Comparison of ENCODE assay signal across 25 mouse cellular contexts in the genomic region with DNA sequence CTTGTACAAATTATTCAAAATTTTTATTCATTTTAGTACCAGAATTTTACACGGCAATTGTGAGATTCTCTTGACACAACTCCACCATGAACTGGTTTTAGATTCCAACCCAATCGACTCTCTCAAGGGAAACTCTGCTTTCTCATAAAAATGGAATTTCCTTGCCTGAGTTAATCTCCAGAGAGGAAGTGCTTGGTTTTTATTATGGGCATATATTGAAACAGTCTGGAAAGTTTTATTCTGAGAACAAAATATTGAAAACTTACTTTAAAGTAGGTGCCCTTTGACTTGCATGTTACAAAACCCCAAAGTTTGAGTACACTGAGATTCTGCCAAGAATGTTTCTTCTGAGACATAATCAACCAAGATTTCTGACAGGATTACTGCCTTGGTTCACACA.
"Had no signal": no experiment of that assay in that cellular context is flagged by ENCODE, and none has a peak within 500 bp of the region (broad histone marks: within the 10 kb centered on the region; RNA-seq: fewer than 3 reads in every experiment).

No protein-coding gene starts in this region.

- H3K4me3 ChIP-seq: heart, adult 2 months; heart, embryonic 13.5 days; heart, embryonic 15.5 days; hindbrain, embryonic 13.5 days; hindbrain, embryonic 15.5 days; limb, embryonic 12.5 days; liver, embryonic 13.5 days; liver, embryonic 15.5 days had no signal

- H3K27me3 ChIP-seq: heart, embryonic 13.5 days; heart, embryonic 15.5 days; hindbrain, embryonic 13.5 days; hindbrain, embryonic 15.5 days; limb, embryonic 12.5 days; liver, embryonic 13.5 days; liver, embryonic 15.5 days had no signal

- H3K4me2 ChIP-seq: heart, embryonic 11.5 days; heart, embryonic 13.5 days; heart, embryonic 15.5 days; hindbrain, embryonic 13.5 days; hindbrain, embryonic 15.5 days; limb, embryonic 12.5 days; liver, embryonic 11.5 days; liver, embryonic 13.5 days; liver, embryonic 15.5 days had no signal

- H3K4me1 ChIP-seq: heart, embryonic 13.5 days; heart, embryonic 15.5 days; hindbrain, embryonic 13.5 days; hindbrain, embryonic 15.5 days; liver, embryonic 13.5 days; liver, embryonic 15.5 days had no signal

- DNase-seq: gastrocnemius, postnatal 14 days; gastrocnemius, postnatal 36 days; heart, adult 11 months; heart, adult 2 months; heart, postnatal 14 days; heart, postnatal 36 days; kidney, adult 11 months; kidney, adult 2 months; kidney, postnatal 14 days; kidney, postnatal 36 days; layer of hippocampus, adult 9-11 months; layer of hippocampus, postnatal 36 days; left cerebral cortex, postnatal 4 days; liver; liver, embryonic 13.5 days had no signal

- H3K27ac ChIP-seq: heart, adult 2 months; heart, embryonic 13.5 days; heart, embryonic 15.5 days; hindbrain, embryonic 13.5 days; hindbrain, embryonic 15.5 days; hindbrain, postnatal 0 days; limb, embryonic 12.5 days; liver, embryonic 13.5 days; liver, embryonic 15.5 days had no signal

- H3K36me3 ChIP-seq: heart, embryonic 13.5 days; heart, embryonic 15.5 days; hindbrain, embryonic 13.5 days; hindbrain, embryonic 15.5 days; limb, embryonic 12.5 days; liver, embryonic 13.5 days; liver, embryonic 15.5 days had no signal

- H3K9ac ChIP-seq: heart, embryonic 13.5 days; heart, embryonic 15.5 days; hindbrain, embryonic 13.5 days; hindbrain, embryonic 15.5 days; limb, embryonic 12.5 days; liver, embryonic 13.5 days; liver, embryonic 15.5 days had no signal

- ATAC-seq: hindbrain, postnatal 0 days; intestine, embryonic 16.5 days had no signal

- H3K9me3 ChIP-seq: heart, embryonic 13.5 days; heart, embryonic 15.5 days; hindbrain, embryonic 13.5 days; hindbrain, embryonic 15.5 days; limb, embryonic 12.5 days; liver, embryonic 13.5 days; liver, embryonic 15.5 days had no signal
